Mouse (Mus musculus) forelimb bud, embryonic 11.5 days (tissue): ENCODE results near the gene Fdx1.
A peak's percentile ranks its signal among the peaks of the same experiment; 100 is the strongest.

ENCODE experiments used
- DNase-seq: peaks from one replicate; pipeline ENCODE4 v3.0.0-alpha.2; 2012; ENCODE audit warnings: low read depth, low spot score

Fdx1 gene

GRCm38 (mm10) chr9:51962975-51963701 is at the start of gene Fdx1:
TSS of gene Fdx1 (minus strand) at chr9:51963556.
- peak; percentile 68 for DNase-seq

DNA sequence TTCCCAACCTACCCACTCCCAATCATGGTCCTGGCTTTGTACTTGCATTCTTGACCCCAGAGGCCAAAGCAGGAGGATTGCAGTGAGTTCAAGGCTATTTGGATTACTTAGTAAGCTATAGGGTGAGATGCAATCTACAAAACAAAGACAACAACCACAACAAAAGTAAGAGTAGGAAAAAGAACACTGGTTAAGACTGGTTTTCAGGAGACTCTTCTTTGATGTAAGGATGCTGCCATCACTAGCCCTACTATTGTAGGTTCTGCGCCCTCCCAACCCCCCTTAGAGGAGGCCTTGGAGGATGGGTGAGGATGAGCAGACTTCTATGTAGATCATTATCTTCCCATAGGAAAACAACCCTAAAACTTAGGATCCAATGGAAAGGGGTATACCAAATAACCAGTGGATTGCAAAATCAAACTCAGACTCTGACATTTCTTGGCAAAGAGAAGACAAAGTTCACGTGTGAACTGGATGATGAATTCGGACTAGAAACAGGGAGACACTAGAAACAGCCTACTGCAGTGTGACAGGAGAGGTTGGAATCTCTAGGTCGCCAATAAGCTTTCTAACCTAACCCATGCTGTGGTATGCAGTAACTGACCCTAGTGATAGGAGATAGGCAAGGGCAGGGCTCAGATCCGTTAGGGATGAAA is 49.6 kb upstream of the Fdx1 start:
- no peak for DNase-seq

- no peak for DNase-seq
These were observed 49.0 kb upstream of the Fdx1 start for GRCm38 (mm10) chr9:52012311-52012710.

GRCm38 (mm10) chr9:52008511-52008910 is 45.2 kb upstream of the Fdx1 start:
- DNase-seq = no peak

GRCm38 (mm10) chr9:52007341-52007740 is 44.0 kb upstream of the Fdx1 start:
- DNase-seq = no peak

- no peak for DNase-seq
These were observed 40.1 kb upstream of the Fdx1 start for GRCm38 (mm10) chr9:52003501-52003900.

DNA sequence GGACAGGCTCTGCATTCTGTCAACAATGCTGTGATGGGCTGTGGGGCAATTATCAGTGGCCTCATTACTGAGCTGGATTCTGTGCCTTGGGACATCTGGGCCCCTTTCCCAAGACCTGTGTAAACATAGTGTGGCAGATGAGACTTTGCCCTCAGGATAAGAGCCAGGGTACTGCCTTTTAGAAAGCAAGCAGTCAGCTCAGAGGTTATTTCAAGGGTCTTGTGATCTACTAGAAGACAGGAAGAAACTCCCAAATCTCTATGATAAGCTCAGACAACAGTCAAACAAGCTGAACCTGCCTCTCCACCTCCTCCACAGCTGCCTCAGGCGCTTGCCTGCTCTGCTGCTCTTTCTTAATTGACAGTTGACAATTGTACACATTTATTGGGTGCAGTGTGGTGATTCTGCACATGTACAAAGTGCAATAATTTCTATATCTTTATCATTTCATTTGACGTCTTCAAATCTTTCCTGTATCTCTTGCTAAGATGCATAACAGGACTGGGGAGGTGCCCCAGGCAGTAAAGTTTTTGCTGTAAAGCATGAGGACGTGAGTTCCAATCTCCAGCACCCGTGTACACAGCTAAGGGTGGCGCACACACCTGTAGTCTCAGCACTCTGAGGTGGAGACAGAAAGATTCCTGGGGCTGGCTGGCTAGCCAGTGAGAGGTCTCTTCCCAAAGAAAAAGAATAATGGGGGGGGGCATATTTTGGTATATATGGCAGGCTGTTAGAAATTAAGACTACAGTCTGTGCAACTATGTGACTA is 32.2 kb upstream of the Fdx1 start:
- no peak for DNase-seq

- DNase-seq = no peak
These were observed 31.4 kb upstream of the Fdx1 start for GRCm38 (mm10) chr9:51994636-51995260.

GRCm38 (mm10) chr9:51993486-51994275 is 30.3 kb upstream of the Fdx1 start:
- no peak for DNase-seq

- no peak for DNase-seq
These were observed 28.0 kb upstream of the Fdx1 start for GRCm38 (mm10) chr9:51991241-51991876.

DNA sequence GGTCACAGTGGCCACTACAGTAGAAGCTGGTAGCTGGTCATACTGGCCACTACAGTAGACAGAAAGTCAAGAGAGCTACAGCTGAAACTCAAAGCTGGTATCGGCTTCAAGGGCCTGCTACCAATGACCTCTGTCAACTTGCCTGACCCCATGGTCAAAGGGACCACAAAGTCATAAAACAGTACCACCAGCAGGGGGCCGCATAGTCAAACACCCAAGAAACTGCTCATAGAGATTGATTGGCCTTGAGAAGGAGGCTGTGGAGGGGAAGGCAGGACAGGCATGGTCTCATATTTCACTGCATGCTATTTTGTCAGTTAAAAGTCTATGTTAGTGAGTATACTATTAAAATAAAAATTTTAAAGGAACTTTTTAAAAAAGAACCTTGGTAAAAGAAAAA is 27.5 kb upstream of the Fdx1 start:
- DNase-seq = peak; percentile 19

GRCm38 (mm10) chr9:51985493-51986099 is 22.2 kb upstream of the Fdx1 start:
- no peak for DNase-seq

DNA sequence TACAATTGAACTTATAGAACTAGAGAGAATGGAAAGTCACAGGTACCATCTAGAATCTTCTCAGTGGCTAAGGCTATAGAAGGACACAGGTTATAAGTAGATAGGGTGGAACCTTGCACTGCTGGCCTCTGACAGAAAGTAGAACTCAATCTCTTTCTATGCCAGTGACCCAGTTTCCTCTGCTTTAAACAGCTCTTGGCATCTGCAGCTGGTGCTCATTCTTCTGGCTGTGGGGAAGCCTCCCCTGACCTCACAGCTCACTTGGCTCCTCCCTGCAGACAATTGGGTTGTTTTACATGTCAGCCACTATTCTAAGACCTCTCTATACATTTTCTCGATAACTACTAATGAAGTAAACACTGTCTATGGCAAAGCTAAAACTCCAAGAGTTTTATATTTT is 17.8 kb upstream of the Fdx1 start:
- no peak for DNase-seq

DNA sequence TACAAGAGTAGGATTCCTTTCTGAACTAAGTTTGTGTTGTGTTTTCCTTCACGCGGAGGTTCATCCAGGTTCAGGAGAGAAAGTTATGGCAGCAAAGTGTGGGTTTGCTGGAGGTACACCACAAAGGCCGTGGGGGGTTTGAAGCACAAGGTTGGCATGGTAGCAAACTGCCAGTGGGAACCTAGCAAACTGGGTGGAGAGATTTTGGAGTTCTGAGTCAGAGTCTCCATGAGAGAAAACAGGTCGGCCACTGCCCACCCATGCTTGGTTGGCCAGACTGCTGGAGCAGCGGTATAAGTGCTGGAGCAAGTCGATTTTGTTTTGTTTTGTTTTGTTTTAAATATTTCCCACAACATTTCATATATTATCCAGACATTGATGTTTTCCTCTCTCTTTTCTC is 15.9 kb upstream of the Fdx1 start:
- no peak for DNase-seq

GRCm38 (mm10) chr9:51978545-51979259 is 15.3 kb upstream of the Fdx1 start:
- no peak for DNase-seq

GRCm38 (mm10) chr9:51977439-51978000 is 14.2 kb upstream of the Fdx1 start:
- peak; percentile 78 for DNase-seq

GRCm38 (mm10) chr9:51974871-51975270 is 11.5 kb upstream of the Fdx1 start:
- no peak for DNase-seq

- no peak for DNase-seq
These were observed 10.5 kb upstream of the Fdx1 start for GRCm38 (mm10) chr9:51973846-51974245.

GRCm38 (mm10) chr9:51966373-51966772 is 3.0 kb upstream of the Fdx1 start:
- no peak for DNase-seq
